Mouse (Mus musculus) forebrain, embryonic 10.5 days (tissue): ENCODE measurements around the gene Syce3. TPM values are rescaled to one million over a fixed set of nuclear protein-coding genes. Genes with fewer than 3 reads are reported as not detected.
"Not testable (repeated sequence)": the region's sequence is repeated elsewhere in the genome, so short reads cannot be mapped to it uniquely, and the experiment has no call there.

ENCODE experiments used
- DNase-seq: peaks from one replicate; pipeline ENCODE4 v3.0.0-alpha.2; 2017; ENCODE audit warnings: low spot score; ENCODE audit errors: extremely low spot score
- H3K27ac ChIP-seq: fragments of 300-500 bp; sonication (generic); 2 replicates; pipeline ENCODE4 v1.5.1; 2016; ENCODE audit warnings: mild to moderate bottlenecking
- H3K27me3 ChIP-seq: fragments of 300-500 bp; sonication (generic); 2 replicates; pipeline ENCODE4 v1.6.1; 2016; ENCODE audit warnings: mild to moderate bottlenecking; ENCODE audit not compliant: poor library complexity, severe bottlenecking
- H3K36me3 ChIP-seq: fragments of 300-500 bp; sonication (generic); replicated peaks from 2 replicates; pipeline ENCODE4 v1.6.1; 2016; ENCODE audit warnings: mild to moderate bottlenecking, moderate library complexity
- H3K4me1 ChIP-seq: fragments of 300-500 bp; sonication (generic); 2 replicates; pipeline ENCODE4 v1.6.1; 2016
- H3K4me3 ChIP-seq: fragments of 300-500 bp; sonication (generic); 2 replicates; pipeline ENCODE4 v1.5.1; 2016; ENCODE audit warnings: mild to moderate bottlenecking, moderate library complexity
- H3K9me3 ChIP-seq: fragments of 300-500 bp; sonication (generic); 2 replicates; pipeline ENCODE4 v1.6.1; 2016; ENCODE audit warnings: mild to moderate bottlenecking, moderate library complexity
- WGBS: fragments of 180-500 bp; shearing (Covaris S2); methylation state at CpG from one replicate; pipeline ENCODE4 v1.1.7; 2016; 5-methylcytosine and 5-hydroxymethylcytosine counted together
- polyA plus RNA-seq: library from polyadenylated mRNA; unstranded; fragments of >200 nt; fragmentation: Nextera tagmentation; extraction: Ambion mirVana; gene quantifications from 2 replicates; pipeline ENCODE4 v1.2.1, GENCODE M21; 2016

The Syce3 gene
- polyA plus RNA-seq, 1 experiment from 2014 or later: not detected

DNA sequence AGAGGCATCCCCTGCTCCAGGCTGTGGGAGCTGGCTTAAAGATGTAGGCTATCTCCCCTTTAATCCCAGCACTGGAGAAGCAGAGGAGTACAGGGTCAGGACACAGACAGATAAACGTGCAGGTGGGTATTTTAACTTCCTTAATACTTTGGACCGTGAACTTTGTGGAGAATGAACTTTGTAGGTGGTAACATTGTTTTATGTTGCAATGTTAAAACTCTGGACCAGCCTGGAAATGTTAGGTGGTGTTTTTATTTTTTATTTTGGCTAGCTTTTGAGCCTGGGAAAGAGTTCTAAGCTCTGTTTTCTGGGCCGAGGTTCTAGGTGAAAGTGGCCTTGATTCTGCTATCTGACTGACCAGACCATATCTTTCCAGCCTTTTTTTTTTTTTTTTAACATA lies 21.0 kb upstream of the Syce3 start:
- Histone ChIP-seq H3K27ac (no peak overlapping the region), H3K9me3 (no peaks in the 10 kb centered on the region), H3K4me1 (peaks cover 26% of the 10 kb centered on the region), H3K4me3 (no peak overlapping the region), H3K27me3 (no peaks in the 10 kb centered on the region), H3K36me3 (peaks cover 21% of the 10 kb centered on the region)
- no peak for DNase-seq
- 94% methylated on average over 3 of the region's 3 CpGs for WGBS

DNA sequence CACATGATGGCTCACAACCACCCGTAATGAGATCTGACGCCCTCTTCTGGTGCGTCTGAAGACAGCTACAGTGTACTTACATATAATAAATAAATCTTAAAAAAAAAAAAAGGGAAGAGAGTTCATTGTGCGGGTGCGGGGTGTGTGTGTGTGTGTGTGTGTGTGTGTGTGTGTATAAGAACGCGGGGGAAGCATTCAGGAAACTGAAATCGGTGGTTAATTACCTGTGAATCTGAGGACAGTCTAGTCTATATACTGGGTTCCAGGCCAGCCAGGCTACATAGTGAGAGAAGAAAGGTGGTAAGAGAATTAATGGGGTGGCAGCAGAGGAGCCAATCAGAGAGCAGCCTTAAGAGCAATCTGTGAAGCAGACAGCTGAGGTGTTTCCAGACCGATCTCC lies 20.5 kb upstream of the Syce3 start:
- not testable (repeated sequence) for H3K9me3 ChIP-seq, H3K4me3 ChIP-seq, DNase-seq, H3K27ac ChIP-seq, H3K27me3 ChIP-seq
- H3K36me3 ChIP-seq: peaks cover 26% of the 10 kb centered on the region
- H3K4me1 ChIP-seq: peaks cover 31% of the 10 kb centered on the region
- WGBS: 88% methylated on average over 9 of the region's 9 CpGs

DNA sequence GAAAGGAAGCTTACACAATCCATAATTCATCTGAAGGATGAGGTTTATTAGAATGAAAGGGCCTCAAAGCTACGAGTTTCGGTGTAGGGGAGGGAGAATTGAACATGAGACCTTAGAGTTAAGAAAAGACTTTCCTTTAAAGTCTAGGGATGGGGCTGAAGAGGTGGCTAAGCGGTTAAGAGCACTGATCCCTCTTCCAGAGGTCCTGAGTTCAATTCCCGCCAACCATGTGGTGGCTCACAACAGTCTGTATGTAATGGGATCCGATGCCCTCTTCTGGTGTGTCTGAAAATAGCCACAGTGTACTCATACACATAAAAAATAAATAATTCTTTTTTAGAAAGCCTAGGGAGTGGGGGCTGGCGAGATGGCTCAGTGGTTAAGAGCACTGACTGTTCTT lies 20.0 kb upstream of the Syce3 start:
- DNase-seq: no peak
- H3K9me3 ChIP-seq: no peaks in the 10 kb centered on the region
- peak overlapping the region; percentile 86 for H3K4me3 ChIP-seq
- H3K4me1 ChIP-seq: peaks cover 35% of the 10 kb centered on the region
- H3K27me3 ChIP-seq: 0 out of 2 replicates have a peak, but pooled peaks cover 4% of the 10 kb centered on the region
- H3K27ac ChIP-seq: peak overlapping the region; percentile 96
- 46% methylated on average over 6 of the region's 6 CpGs for WGBS
- peaks cover 30% of the 10 kb centered on the region for H3K36me3 ChIP-seq

DNA sequence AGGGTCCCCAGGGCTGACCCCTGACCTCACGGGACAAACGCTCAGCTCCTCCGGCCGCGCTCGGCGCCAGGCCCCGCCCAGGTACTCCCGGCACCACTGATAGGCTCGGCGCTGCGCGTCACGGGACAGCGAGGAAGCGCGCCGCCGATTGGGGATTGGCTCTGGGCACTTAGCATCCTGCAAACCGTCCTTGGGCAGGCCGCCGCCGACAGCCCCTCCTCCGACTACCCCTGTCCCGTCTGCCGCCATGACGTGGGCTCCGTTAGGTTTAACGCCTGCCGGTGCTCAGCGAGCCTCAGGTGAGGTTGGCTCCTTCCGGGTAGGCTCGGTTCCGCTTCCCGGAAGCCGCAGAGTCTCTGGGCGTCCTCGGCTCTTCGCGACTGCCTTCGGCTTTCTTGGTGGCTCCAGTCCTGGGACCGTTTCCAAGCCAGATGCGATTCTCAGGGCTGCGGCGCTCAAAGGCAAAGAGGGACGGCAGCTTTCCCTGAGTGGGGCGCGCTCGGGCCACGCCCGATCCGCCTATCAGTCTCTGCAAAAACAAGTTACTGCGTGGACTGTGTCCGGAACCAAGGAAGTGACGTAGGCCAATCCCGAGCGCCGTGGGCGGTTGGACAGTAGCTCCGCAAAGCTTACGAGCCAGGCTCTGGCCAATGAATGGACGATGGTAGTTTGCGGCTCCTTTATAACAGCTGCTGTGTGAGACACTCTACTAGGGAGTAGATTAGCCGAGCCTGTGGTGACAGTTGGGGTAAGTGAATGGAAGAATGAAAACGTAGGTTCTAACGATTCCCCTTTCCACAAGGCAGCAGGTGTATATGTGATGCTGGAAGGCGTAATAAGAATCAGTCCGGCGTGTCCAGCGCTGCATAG lies 19.3 kb upstream of the Syce3 start, which contains the start of the genes C730034F03Rik, Gm44502 and Chkb:
Gene C730034F03Rik (plus strand): TSS at position 238 of the 870 bp plus-strand sequence.
Gene Gm44502 (minus strand): TSS at position 345 of the 870 bp plus-strand sequence.
Gene Chkb (minus strand): TSS at position 557 of the 870 bp plus-strand sequence.
- peak within 1 kb of the TSS; percentile 86 for H3K4me3 ChIP-seq
- H3K27ac ChIP-seq: peak within 1 kb of the TSS; percentile 96
- H3K9me3 ChIP-seq: no peaks in the 10 kb centered on the region
- H3K36me3 ChIP-seq: peaks cover 31% of the 10 kb centered on the region
- peaks cover 43% of the 10 kb centered on the region for H3K4me1 ChIP-seq
- H3K27me3 ChIP-seq: 0 out of 2 replicates have a peak, but pooled peaks cover 5% of the 10 kb centered on the region
- under 1% methylated on average over 70 of the region's 70 CpGs for WGBS
- DNase-seq: peak; percentile 93

DNA sequence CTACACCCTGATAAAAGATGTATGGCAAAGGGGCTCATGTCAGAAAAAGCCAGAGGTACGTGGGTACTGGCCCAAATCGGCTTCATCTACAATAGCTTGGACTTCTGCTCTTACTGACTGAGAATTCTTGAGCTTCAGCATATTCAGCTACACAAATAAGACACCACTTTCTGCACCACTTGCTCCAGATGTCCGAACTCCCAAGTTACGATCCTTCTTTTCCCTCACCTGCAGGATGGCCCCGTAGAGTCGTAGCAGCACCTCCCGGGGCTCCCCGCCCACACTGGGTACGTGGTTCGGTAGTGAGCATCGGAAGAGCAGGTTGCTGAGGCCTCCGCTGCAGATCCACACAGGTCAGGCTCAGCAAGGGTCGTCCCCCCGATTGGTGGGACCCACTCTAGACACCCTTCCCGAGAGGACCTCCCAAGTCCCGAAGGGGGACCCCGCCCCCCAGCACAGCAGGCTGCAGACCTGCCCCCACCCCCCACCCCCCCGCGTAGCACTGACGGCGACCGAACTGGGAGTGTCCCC lies 18.6 kb upstream of the Syce3 start:
- H3K27me3 ChIP-seq: 0 out of 2 replicates have a peak, but pooled peaks cover 5% of the 10 kb centered on the region
- peaks cover 43% of the 10 kb centered on the region for H3K4me1 ChIP-seq
- 6% methylated on average over 22 of the region's 22 CpGs for WGBS
- H3K4me3 ChIP-seq: peak overlapping the region; percentile 86
- H3K27ac ChIP-seq: peak overlapping the region; percentile 96
- no peaks in the 10 kb centered on the region for H3K9me3 ChIP-seq
- DNase-seq: no peak
- peaks cover 33% of the 10 kb centered on the region for H3K36me3 ChIP-seq

DNA sequence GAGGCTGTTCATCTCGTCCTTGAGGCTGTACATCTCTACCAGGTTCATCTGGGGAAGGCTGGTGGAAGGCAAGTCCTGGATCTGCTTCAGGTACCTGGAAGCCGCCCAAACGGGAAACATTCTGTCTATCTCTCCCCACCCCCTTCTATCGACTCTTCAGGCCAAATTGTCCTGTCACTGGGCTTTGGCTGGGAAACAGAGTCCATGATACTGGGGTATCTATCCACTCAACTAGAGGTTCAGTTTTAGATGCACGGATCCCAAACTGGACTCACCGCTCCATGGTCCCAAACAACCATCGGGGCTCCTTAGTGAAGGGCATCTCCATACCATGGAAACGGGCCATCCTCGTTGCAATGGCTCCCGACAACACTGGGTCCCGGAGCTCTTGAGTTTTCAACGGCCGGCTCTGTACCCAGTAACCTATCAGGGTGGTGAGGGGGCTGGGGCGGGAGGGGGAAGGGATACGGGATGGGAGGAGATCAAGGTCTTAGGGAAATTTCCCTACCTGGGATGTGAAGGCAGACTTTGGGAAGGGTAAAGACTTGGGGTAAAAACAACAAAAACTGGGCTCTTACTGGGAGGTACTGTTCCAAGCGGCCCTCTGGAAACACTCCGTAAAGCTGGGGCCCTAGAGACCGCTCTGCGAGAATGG lies 18.0 kb upstream of the Syce3 start:
- no peak for DNase-seq
- peaks cover 35% of the 10 kb centered on the region for H3K36me3 ChIP-seq
- H3K4me3 ChIP-seq: peak overlapping the region; percentile 86
- 85% methylated on average over 19 of the region's 19 CpGs for WGBS
- peaks cover 43% of the 10 kb centered on the region for H3K4me1 ChIP-seq
- 0 out of 2 replicates have a peak, but pooled peaks cover 5% of the 10 kb centered on the region for H3K27me3 ChIP-seq
- H3K9me3 ChIP-seq: no peaks in the 10 kb centered on the region
- H3K27ac ChIP-seq: no peak overlapping the region

DNA sequence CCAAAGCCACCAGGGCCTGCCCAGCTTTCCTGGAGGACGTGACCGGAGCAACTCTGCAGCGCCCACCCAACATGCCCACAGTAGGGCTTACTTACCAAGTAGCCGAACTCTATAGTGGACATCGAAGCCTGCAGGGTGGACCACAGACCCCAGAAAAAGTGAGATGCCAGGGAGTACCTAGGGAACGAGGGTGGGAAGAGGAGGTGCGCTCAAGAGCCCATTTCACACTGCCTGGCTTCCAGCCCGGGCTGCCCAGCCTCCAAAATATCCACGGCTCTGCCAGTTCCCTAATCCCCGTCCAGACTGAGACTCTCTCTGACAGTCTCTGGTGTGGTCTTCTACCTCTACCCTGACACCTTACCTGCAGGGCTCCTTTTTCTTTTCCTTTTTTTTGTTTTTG lies 16.4 kb upstream of the Syce3 start:
- DNase-seq: no peak
- peaks cover 43% of the 10 kb centered on the region for H3K4me1 ChIP-seq
- H3K27ac ChIP-seq: no peak overlapping the region
- 0 out of 2 replicates have a peak, but pooled peaks cover 5% of the 10 kb centered on the region for H3K27me3 ChIP-seq
- 89% methylated on average over 10 of the region's 10 CpGs for WGBS
- H3K4me3 ChIP-seq: no peak overlapping the region
- peaks cover 42% of the 10 kb centered on the region for H3K36me3 ChIP-seq
- no peaks in the 10 kb centered on the region for H3K9me3 ChIP-seq

DNA sequence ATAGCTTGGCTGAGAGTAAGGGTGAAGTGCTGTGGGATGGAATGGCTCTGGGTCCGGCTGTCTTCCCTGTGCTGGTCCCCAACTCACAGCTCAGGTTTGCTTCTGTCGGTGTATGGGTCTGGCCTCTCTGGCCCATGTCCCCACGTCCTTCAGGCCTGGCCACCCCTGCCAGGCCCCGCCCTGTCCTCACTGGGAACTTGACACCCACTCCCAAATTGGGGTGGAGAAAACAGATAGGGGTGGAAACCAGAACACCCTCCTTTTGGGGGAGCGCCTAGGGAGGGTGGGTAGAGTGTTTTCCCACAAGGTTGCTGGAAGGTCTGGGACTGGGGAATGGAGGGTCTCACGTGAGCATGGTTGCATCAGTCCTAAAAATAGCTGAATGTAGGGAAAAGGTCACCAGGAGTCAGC lies 15.4 kb upstream of the Syce3 start, which contains the start of gene Cpt1b:
Gene Cpt1b (minus strand): TSS at position 153 of the 411 bp plus-strand sequence.
- H3K27me3 ChIP-seq: 0 out of 2 replicates have a peak, but pooled peaks cover 5% of the 10 kb centered on the region
- H3K9me3 ChIP-seq: no peaks in the 10 kb centered on the region
- peaks cover 45% of the 10 kb centered on the region for H3K36me3 ChIP-seq
- H3K4me3 ChIP-seq: peak within 1 kb of the TSS; percentile 29
- no peak for DNase-seq
- peaks cover 38% of the 10 kb centered on the region for H3K4me1 ChIP-seq
- H3K27ac ChIP-seq: peak within 1 kb of the TSS; percentile 36; the same call in 1 of the 2 replicates
- 27% methylated on average over 6 of the region's 6 CpGs for WGBS

DNA sequence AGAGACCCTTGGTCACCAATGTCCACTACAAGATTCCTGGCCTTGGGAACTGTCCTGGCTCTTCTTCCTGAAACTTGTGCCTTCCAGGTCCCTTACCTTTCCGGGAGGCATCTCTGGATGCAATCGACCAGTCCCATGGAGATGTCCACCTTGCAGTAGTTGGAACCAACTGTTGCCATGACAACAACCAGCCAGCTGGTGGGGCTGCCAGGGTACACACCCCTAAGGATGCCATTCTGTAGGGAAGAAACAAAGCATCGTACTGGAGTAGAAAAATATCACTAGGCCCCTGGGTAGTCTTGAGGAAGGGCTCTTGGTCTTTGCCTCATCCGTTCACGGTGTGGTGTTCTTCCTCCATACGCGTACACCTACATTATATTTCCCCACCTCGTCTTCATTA lies 14.3 kb upstream of the Syce3 start:
- H3K9me3 ChIP-seq: no peaks in the 10 kb centered on the region
- 86% methylated on average over 8 of the region's 8 CpGs for WGBS
- H3K4me1 ChIP-seq: peaks cover 30% of the 10 kb centered on the region
- H3K27ac ChIP-seq: no peak overlapping the region
- H3K27me3 ChIP-seq: 0 out of 2 replicates have a peak, but pooled peaks cover 5% of the 10 kb centered on the region
- DNase-seq: no peak
- H3K36me3 ChIP-seq: peaks cover 55% of the 10 kb centered on the region
- H3K4me3 ChIP-seq: no peak overlapping the region

DNA sequence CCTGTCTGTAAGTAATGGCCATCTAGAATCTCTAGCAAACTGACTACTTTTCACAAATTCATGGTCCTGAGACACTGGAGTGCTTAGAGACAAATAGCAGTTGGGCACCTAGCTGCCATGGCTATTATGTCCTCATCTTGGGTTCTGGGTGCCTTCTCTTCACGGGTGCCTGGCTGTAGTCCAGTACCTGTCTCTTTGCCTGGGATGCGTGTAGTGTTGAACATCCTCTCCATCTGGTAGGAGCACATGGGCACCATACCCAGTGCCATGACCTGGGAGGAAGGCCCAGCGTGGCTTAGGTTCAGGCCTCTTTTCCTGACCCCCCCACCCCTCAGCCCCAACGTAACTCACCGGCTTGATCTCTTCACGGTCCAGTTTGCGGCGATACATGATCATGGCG lies 11.6 kb upstream of the Syce3 start:
- Histone ChIP-seq H3K36me3 (peaks cover 67% of the 10 kb centered on the region), H3K4me3 (no peak overlapping the region), H3K27ac (no peak overlapping the region), H3K9me3 (no peaks in the 10 kb centered on the region), H3K27me3 (0 out of 2 replicates have a peak, but pooled peaks cover 5% of the 10 kb centered on the region), H3K4me1 (peaks cover 18% of the 10 kb centered on the region)
- WGBS: 92% methylated on average over 9 of the region's 9 CpGs
- DNase-seq: no peak

DNA sequence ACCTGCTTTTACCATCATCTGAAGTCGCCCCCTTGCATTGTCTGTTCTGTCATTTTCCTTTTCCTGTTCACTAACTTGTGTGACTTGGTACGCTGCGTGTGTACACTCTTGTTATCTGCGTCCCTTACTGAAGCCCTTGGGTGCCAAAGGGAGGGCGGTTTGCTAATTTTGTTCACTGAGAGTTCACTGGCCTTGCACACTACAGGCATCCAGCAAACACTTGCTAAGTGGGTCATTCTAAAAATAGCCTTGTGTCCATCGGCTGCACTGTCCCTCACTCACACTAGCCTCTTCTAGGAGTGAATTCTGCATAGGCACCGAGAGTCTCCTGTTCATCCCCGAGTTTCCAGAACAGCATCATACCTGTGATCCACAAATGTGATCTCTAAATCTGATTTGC lies 5.0 kb upstream of the Syce3 start:
- no peak overlapping the region for H3K4me3 ChIP-seq
- DNase-seq: no peak
- no peaks in the 10 kb centered on the region for H3K9me3 ChIP-seq
- no peak overlapping the region for H3K27ac ChIP-seq
- no peaks in the 10 kb centered on the region for H3K4me1 ChIP-seq
- H3K27me3 ChIP-seq: no peaks in the 10 kb centered on the region
- H3K36me3 ChIP-seq: peaks cover 36% of the 10 kb centered on the region
- WGBS: 90% methylated on average over 8 of the region's 8 CpGs

DNA sequence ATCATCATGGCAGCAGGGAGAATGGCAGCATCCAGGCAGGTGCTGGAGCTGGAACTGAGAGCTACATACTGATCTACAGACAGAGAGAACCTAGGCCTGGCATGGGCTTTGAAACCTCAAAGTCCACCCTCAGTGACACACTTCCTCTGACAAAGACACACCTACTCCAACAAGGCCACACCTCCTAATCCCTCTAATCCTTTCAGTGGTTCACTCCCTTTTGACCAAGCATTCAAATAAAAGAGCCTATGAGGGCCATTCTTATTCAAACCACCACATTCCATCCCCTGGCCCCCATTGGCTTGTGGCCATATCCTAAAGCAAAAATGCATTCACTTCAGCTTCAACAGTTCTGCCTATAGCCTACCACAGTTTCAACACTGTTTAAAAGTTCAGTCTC lies 3.6 kb downstream of the Syce3 start:
- no peaks in the 10 kb centered on the region for H3K27me3 ChIP-seq
- H3K4me3 ChIP-seq: no peak overlapping the region
- peaks cover 20% of the 10 kb centered on the region for H3K9me3 ChIP-seq
- no peaks in the 10 kb centered on the region for H3K4me1 ChIP-seq
- DNase-seq: no peak
- H3K27ac ChIP-seq: no peak overlapping the region
- no peaks in the 10 kb centered on the region for H3K36me3 ChIP-seq
